Mouse (Mus musculus) adrenal gland, adult (tissue): ENCODE results near the gene Dnm3.

Experiments used
- DNase-seq, 2 experiments: peaks; one replicate each; pipeline ENCODE4 v3.0.0; 2022 to 2023; ENCODE audit warnings: low spot score in 1 of 2; ENCODE audit not compliant: inconsistent age in 2 of 2

The Dnm3 gene

DNA sequence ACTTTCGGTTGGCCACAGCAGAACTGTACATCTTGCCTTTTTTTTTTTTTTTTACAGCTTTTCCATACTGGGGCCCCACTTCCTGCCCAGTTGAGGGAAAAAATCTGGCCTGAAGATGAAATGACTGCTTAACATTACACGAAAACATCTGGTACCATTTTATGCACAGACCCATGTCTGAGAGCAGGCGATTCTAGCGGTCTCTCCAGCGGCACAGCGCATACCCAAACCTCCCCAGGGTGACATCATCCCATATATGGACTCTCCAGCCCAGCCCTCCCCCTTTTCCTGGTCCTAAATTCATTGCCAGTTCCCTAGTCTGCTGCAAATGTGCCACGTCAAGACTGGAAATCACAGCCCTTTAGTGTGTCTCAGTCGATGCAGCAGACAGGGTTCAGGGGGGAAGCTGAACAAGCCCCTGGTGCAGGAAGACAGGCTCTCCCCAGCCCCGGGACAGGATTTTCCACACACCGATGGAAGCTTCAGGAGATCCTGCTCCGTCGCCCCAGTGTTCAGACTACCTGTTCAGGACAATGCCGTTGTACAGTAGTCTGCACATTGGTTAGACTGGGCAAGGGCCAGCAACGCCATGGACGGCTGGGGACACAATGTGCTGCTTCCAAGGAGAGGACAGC lies 260.4 kb downstream of the Dnm3 start:
- peak; percentile 17 to 65 for DNase-seq

- no peak for DNase-seq
Measured at GRCm38 (mm10) chr1:162216656-162217055, 261.2 kb downstream of the Dnm3 start.

DNA sequence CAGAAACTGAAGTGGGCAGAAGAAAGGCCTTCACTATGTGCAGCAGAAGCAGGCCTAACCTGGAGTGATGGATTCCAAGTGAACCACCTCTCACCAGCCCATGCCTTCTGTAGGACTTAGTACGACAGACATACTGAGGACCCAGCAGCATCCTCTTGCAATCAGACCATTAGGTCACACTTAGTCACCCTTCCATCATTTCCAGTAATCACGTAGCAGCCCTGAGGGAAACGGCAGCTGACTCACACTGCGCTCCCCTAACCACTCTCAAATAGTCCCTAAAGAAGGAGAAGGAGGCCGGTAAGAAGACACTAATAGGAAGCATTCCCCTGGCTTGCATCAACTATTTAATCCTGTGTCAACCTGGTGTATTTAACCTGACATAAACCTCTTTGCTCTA lies 262.1 kb downstream of the Dnm3 start:
- DNase-seq, result no peak

- DNase-seq, result no peak
Measured at GRCm38 (mm10) chr1:162213066-162213465, 264.8 kb downstream of the Dnm3 start.

GRCm38 (mm10) chr1:162210529-162210928 lies 267.3 kb downstream of the Dnm3 start:
- no peak for DNase-seq

DNA sequence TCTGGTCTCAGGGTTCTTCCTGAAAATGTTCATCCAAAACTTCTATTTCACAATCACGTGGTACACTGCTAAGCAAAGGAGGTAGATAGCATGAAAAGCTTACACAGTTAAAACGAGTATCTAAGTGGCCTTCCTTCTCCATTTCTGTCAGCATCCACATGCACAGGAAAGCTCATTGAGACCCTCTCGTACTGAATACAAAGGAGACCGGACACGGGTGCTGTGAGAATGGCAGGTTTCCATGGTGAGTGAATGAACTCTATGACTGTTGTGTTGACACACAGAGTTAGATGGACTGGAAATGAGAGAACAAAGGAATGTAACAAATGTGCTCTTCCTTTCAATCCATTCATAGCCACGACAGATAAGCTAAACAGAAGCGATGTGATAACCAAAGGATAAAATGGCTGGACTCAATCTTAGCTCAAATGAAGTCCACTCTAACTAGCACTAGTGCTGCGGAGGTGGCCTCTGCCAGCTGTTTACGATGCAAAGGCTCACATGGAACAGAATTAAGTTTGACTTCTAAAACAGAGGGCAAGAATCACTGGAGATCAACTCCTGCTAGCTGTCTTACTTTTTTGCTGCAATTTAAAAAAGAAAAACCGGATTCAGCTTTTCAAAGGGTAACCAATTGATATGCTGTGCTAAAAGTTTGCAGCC lies 268.2 kb downstream of the Dnm3 start:
- DNase-seq, result no peak

- DNase-seq, result no peak
Measured at GRCm38 (mm10) chr1:162209010-162209409, 268.8 kb downstream of the Dnm3 start.

GRCm38 (mm10) chr1:162207708-162208043 lies 270.2 kb downstream of the Dnm3 start:
- no peak for DNase-seq

DNA sequence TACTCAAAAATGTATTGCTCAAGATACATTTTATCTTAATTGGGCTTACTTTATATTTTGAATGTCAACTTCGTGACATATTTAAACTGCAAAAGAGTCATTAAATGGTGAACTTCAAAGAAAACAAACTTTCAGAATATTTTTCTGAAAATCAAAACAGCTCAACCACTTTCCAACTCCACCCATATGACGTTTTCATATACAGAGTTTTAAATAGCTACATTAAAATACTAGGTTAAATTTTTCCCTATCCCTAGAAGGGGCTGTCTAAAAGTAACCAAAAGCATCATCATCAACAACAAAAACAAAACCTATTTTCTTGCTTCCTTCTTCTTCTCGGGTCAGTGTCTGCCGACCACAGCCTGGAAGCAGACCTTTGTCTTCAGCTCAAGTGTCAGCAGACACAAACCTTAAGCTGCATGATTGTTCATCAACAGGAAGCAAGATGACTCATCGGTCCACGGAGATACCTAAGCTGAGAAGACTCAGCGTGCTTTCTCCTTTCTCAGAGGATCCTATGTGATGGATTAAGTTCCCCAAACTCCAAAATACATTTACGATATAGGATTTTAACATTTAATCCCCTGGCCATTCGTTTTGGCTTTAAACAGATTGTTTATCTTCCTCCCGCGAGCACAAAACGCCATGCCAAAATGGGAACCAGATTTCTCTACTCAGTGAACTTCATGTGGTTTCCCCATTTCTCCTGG lies 270.7 kb downstream of the Dnm3 start:
- DNase-seq, result peak in 1 of 2 experiments; percentile 56

DNA sequence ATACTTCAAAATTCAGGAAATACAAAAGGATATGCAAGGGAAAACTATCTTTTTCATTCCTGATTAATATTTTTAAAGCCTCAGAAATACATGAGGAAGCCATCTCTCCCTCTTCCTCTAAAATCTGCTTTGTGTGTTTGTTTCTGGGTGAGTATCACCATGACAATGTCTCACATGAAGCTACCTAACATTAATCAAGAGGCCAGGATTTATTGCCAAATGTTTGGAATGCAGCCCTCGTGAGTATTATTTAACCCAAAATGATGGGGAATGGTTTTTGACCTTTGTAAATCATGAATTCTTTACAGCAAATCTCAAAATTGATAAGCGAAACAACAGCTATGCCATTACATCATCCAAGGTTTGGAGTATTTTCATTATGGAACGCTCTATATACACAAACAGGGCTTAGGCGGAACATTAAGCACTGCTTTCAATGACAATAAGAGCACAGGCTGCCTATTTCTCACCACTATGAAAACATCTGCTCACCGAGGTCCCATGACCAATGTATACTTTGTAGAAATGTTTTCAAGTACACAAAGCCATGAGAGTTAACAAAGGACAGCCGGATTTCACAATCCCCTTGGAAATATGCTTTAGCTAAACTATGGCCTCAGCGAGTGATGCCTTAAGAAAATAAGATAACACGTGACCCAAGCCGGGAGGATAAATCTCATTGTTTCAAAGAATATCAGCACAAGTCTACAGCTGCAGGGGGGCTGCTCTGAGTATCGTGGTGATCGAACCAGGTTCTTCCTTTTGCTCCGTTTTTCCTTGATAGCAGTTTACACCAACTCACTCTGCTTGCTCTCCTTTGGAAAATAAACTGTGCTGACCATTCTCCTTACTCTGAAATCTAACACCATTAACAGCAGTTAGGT lies 275.1 kb downstream of the Dnm3 start:
- DNase-seq, result no peak

- DNase-seq, result peak in 1 of 2 experiments; percentile 51
Measured at GRCm38 (mm10) chr1:162200446-162200845, 277.4 kb downstream of the Dnm3 start.

DNA sequence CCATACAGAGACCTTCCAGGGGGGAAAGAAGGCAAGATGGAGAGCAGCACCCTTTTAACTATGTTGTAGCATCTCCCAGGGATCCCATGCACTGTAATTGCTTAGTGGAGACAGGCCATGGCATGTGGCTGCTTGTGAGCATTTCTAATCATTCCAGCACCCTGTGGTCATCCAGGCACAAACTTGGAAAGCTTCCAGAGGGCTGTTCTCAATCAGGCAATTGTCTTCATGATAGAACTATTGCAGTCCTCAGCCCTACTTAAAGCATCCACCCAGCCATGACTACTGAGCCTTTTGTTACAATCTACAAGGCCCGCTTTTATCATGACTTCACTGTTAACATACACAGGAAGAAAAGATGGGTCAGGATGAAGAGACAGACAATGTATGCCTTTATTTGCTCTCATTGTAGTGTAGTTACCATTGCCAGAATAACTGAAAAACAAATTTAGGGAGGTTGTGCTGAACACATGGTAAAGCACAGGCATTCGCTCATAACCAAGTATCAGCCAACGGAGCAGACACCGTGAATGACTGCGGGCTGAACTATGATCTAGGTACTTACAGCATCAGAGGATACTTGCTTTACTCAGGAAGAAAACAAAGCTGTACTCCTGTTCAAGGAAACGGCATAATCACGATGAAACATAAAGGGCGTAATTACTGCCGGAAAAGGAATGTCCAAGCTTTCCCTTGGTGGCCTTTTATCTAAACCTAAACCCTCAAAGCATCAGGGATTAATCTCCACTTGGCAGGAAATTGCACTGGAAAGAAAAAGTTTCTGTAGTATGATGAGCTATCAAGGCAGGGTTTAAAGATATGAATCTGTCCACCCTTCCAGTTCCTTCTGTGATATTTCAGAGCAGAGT lies 280.8 kb downstream of the Dnm3 start:
- DNase-seq, result no peak

- no peak for DNase-seq
Measured at GRCm38 (mm10) chr1:162188744-162189143, 289.1 kb downstream of the Dnm3 start.

GRCm38 (mm10) chr1:162187352-162188120 lies 290.3 kb downstream of the Dnm3 start:
- DNase-seq, result no peak

- DNase-seq, result peak in 1 of 2 experiments; percentile 37
Measured at GRCm38 (mm10) chr1:162186470-162187351, 291.1 kb downstream of the Dnm3 start.

- peak in 1 of 2 experiments; percentile 32 for DNase-seq
Measured at GRCm38 (mm10) chr1:162184003-162184748, 293.7 kb downstream of the Dnm3 start.

- no peak for DNase-seq
Measured at GRCm38 (mm10) chr1:162183438-162183837, 294.4 kb downstream of the Dnm3 start.
